Mouse (Mus musculus): ENCODE data around the gene Fbxo41. TPM values are rescaled to one million over a fixed set of nuclear protein-coding genes. Genes with fewer than 3 reads are reported as not detected.
"Not testable (repeated sequence)": the region's sequence is repeated elsewhere in the genome, so short reads cannot be mapped to it uniquely, and the experiment has no call there.

Gene Fbxo41
- polyA plus RNA-seq, 1 experiment, result not detected

DNA sequence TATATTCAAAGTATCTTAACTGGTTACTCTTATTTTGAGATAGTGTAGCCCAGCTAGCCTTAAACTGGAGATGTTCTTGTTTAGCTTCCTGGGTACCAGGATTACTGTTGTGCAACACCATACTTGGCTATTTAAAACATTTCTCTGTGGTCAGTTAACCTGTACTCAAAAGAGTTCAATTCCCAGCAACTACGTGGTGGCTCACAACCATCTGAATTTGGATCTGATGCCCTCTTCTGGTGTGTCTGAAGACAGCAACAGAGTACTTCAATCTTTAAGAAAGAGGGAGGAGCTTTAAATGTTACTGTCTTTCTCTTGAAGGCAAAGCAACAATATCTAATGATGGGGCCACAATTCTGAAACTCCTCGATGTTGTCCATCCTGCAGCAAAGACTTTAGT, 43.2 kb downstream of the Fbxo41 start:
- no peaks in the 10 kb centered on the region for H3K27me3 ChIP-seq (ENCODE audit: control insufficient read depth)
- H3K4me1 ChIP-seq (ENCODE audit: control insufficient read depth), result peaks cover 25% of the 10 kb centered on the region
- no peak for TF ChIP-seq GATA1 (IDR thresholded peaks at IDR 0.05; ENCODE audit: low read length)
- no peak for TF ChIP-seq TAL1 (IDR thresholded peaks at IDR 0.05; ENCODE audit: low read length)
- peaks cover 95% of the 10 kb centered on the region for H3K36me3 ChIP-seq (ENCODE audit: control insufficient read depth)
- no peaks in the 10 kb centered on the region for H3K9me3 ChIP-seq (ENCODE audit: control insufficient read depth, low read length)
- no peak overlapping the region for H3K4me3 ChIP-seq (replicated peaks)

DNA sequence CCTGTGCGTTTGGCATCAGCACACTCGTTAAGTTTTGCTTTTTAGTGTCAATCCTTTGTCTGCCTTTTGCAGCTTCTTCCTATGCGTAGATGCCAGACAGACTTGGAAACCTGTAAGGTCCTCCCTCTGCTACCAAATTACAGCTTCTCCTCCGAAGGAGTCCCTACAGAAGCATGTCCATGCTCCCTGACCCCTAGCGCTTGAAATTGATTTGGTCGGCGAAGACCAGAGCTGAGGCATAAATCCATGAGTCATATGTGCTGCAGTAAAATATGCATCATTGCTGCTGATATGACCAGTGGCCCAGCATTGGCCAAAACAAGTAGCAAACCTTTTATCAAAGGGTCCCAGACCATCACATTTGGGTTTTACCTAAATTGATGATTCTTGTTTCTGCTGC, 50.0 kb downstream of the Fbxo41 start:
- peaks cover 53% of the 10 kb centered on the region for H3K36me3 ChIP-seq (ENCODE audit: control insufficient read depth)
- peaks cover 62% of the 10 kb centered on the region for H3K4me1 ChIP-seq (ENCODE audit: control insufficient read depth)
- TF ChIP-seq TAL1 (IDR thresholded peaks at IDR 0.05; ENCODE audit: low read length) (no peak), GATA1 (IDR thresholded peaks at IDR 0.05; ENCODE audit: low read length) (no peak; the same call in 1 of the 2 replicates)
- H3K9me3 ChIP-seq (ENCODE audit: control insufficient read depth, low read length), result no peaks in the 10 kb centered on the region
- no peaks in the 10 kb centered on the region for H3K27me3 ChIP-seq (ENCODE audit: control insufficient read depth)
- peak overlapping the region; percentile 96 for H3K4me3 ChIP-seq (replicated peaks)

DNA sequence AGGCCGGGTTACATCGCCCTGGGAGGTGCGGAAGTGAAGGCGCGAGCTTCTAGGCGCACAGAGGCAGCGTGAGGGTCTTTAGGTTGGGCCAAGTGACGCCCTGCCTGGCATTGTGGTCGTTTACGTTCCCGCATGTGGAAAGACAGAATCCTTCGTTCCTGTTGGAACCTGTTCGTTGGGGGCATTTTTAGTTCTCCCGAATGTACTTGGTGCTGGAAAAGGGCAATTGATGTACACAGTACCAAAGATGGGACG, 50.5 kb downstream of the Fbxo41 start:
- peak overlapping the region; percentile 96 for H3K4me3 ChIP-seq (replicated peaks)
- no peaks in the 10 kb centered on the region for H3K27me3 ChIP-seq (ENCODE audit: control insufficient read depth)
- TF ChIP-seq TAL1 (IDR thresholded peaks at IDR 0.05; ENCODE audit: low read length), result no peak
- no peak for TF ChIP-seq GATA1 (IDR thresholded peaks at IDR 0.05; ENCODE audit: low read length)
- no peaks in the 10 kb centered on the region for H3K9me3 ChIP-seq (ENCODE audit: control insufficient read depth, low read length)
- peaks cover 59% of the 10 kb centered on the region for H3K4me1 ChIP-seq (ENCODE audit: control insufficient read depth)
- H3K36me3 ChIP-seq (ENCODE audit: control insufficient read depth), result peaks cover 53% of the 10 kb centered on the region

DNA sequence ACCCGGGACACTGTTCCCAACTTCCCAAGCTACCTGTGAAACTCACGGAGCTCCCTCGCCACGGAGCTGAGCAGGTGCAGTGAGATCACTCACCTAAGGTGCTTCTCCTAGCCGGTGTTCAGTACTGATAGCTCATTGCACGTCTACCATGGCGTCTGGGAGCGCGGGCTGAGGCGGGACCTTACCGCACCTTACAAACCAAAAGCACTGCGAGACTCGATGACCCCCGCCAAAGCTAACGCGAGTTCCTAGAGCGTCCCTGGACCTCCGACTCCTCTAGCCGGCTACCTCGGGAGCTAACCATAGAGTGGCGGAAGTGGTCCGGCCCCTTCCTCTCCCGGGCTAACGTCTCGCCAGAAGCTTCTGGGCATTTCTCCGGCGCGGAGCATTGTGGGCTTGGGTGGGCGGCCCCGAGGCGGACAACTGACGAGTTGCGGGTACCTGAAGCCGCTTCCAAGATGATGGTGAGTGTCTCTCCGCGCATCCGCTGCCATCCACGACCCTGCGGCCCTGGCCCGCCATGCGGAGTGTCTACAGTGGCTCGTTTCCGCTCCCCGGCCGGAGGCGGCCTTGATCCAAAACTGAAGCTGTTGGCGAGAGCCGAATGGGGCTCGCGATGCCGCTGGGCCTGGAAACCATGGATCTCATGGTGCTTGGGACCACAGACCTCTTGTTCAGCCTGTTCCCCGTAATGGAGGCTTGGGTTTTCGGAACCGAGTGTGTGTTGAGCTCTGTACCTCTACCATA, 51.0 kb downstream of the Fbxo41 start, which contains the start of gene Pradc1:
Gene Pradc1 (minus strand): TSS at position 307 of the 747 bp plus-strand sequence.
- TF ChIP-seq TAL1 (IDR thresholded peaks at IDR 0.05; ENCODE audit: low read length), result no peak
- TF ChIP-seq GATA1 (IDR thresholded peaks at IDR 0.05; ENCODE audit: low read length), result no peak
- Histone ChIP-seq H3K4me3 (replicated peaks) (peak within 1 kb of the TSS; percentile 96), H3K9me3 (ENCODE audit: control insufficient read depth, low read length) (no peaks in the 10 kb centered on the region), H3K27me3 (ENCODE audit: control insufficient read depth) (no peaks in the 10 kb centered on the region), H3K4me1 (ENCODE audit: control insufficient read depth) (peaks cover 56% of the 10 kb centered on the region), H3K36me3 (ENCODE audit: control insufficient read depth) (peaks cover 53% of the 10 kb centered on the region)

DNA sequence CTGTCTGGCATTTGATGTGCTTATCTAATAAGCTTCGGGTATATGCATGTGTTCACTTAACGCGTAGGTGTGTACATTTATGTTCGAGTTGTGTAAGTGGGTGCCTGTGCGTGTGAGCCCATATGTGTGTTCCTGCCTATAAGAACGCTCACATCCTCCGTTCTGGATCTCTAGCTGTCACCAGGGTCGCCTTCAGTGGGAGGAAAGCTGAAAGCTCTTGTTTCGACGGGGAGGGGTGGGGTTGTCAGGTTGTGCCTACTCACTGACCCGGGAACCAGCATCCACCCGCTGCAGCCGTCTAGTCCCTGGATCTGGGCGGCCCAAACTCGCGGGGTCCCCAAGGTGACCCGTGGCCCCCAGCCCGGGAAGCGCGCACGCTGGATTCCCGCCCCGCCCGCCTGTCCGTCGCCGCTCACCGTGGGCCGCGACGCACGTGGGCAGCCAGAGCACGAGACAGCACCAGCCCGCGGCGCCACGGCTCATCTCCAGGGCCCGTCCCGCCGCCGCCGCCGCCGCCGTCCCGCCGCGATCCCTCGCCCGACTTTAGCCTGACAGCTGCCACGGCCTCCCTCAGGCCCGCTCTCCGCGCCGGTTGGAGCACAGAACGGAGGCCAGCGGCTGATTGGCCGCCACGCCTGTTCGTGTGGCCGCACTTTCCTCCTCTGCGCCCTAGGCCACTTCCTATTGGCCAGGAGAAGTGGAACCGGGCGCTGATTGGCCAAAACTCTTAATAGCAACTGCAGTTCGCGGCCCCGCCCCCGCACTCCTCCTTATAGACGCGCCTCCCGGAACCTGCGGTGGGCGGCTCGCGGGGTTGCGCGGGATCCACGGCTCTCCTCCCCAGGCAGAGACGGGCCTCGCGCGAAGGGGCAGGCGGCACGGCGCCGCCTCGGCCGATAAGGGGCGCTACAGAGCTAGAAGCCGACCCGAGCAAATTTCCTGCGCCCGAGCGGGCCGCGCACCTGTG, 51.8 kb downstream of the Fbxo41 start, which contains the start of gene Cct7:
Gene Cct7 (plus strand): TSS at position 818 of the 967 bp plus-strand sequence.
- no peak for TF ChIP-seq GATA1 (IDR thresholded peaks at IDR 0.05; ENCODE audit: low read length)
- Histone ChIP-seq H3K4me1 (ENCODE audit: control insufficient read depth) (peaks cover 47% of the 10 kb centered on the region), H3K9me3 (ENCODE audit: control insufficient read depth, low read length) (no peaks in the 10 kb centered on the region), H3K36me3 (ENCODE audit: control insufficient read depth) (peaks cover 54% of the 10 kb centered on the region), H3K4me3 (replicated peaks) (peak within 1 kb of the TSS; percentile 96), H3K27me3 (ENCODE audit: control insufficient read depth) (no peaks in the 10 kb centered on the region)

DNA sequence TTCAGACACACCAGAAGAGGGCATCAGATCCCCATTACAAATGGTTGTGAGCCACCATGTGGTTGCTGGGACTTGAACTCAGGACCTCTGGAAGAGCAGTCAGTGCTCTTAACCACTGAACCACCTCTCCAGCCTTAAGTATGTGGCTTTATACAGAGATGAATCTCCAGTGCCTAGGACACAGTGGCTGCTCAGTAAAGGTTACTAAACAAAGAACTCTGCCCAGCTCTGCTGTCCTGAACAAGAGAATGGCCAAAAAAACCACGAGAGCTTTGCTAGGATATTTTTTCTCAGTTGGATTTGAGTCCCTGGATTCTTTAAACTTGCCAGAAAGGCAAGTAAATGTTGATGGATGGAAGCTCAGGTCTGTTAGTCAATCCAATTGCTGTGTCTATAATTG, 52.7 kb downstream of the Fbxo41 start:
- Histone ChIP-seq H3K4me3 (replicated peaks) (peak overlapping the region; percentile 96), H3K36me3 (ENCODE audit: control insufficient read depth) (peaks cover 57% of the 10 kb centered on the region)

DNA sequence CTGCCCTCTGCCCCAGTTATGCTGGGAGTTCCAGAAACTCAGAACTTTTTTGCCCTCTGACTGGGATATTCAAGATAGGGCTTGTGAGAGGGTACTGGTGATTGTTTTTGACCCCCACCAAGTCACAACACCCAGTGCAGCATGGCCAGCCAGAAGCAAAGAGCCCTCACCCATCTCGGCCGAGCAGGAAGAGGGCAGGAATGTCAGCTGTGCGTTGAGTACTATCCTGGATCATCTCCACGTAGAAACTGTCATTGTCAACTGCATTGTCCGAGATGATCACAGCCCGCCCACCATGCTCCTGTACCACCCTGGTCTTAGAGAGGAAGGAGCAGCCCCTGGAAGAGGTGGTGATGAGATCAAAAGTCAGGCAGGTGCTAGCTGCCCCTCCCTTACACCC, 55.4 kb downstream of the Fbxo41 start:
- H3K4me1 ChIP-seq (ENCODE audit: control insufficient read depth), result peaks cover 16% of the 10 kb centered on the region
- H3K4me3 ChIP-seq (replicated peaks), result no peak overlapping the region
- no peaks in the 10 kb centered on the region for H3K9me3 ChIP-seq (ENCODE audit: control insufficient read depth, low read length)
- TF ChIP-seq TAL1 (IDR thresholded peaks at IDR 0.05; ENCODE audit: low read length) (no peak), GATA1 (IDR thresholded peaks at IDR 0.05; ENCODE audit: low read length) (no peak)
- H3K36me3 ChIP-seq (ENCODE audit: control insufficient read depth), result peaks cover 64% of the 10 kb centered on the region
- H3K27me3 ChIP-seq (ENCODE audit: control insufficient read depth), result no peaks in the 10 kb centered on the region

More for the DNA sequence above, 52.7 kb downstream of the Fbxo41 start:
- peaks cover 42% of the 10 kb centered on the region for H3K4me1 ChIP-seq (ENCODE audit: control insufficient read depth)
- H3K9me3 ChIP-seq (ENCODE audit: control insufficient read depth, low read length); H3K27me3 ChIP-seq (ENCODE audit: control insufficient read depth): not testable (repeated sequence)

DNA sequence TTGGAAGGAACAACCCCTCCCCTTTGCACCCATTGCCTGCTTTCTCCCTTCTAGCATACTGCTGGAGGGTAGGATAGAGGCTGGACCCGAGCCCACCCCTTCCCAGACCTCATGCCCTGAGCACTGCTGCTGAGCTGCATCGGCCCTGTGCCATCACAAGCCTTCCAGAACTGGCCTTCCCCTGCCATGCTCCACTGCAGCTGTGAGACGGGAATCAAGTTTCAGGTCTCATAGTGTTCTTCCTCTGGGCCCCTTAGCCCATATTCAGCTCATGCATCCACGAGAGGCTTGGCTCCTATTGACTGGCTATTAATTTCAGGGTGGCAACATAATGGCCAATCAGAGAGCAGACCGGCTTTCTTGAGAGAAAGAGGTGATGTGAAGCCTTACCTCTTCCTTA, 57.5 kb downstream of the Fbxo41 start:
- Histone ChIP-seq H3K4me3 (replicated peaks) (no peak overlapping the region), H3K27me3 (ENCODE audit: control insufficient read depth) (no peaks in the 10 kb centered on the region), H3K36me3 (ENCODE audit: control insufficient read depth) (peaks cover 84% of the 10 kb centered on the region), H3K9me3 (ENCODE audit: control insufficient read depth, low read length) (no peaks in the 10 kb centered on the region), H3K4me1 (ENCODE audit: control insufficient read depth) (peaks cover 6% of the 10 kb centered on the region)
- TF ChIP-seq TAL1 (IDR thresholded peaks at IDR 0.05; ENCODE audit: low read length) (no peak), GATA1 (IDR thresholded peaks at IDR 0.05; ENCODE audit: low read length) (no peak)

DNA sequence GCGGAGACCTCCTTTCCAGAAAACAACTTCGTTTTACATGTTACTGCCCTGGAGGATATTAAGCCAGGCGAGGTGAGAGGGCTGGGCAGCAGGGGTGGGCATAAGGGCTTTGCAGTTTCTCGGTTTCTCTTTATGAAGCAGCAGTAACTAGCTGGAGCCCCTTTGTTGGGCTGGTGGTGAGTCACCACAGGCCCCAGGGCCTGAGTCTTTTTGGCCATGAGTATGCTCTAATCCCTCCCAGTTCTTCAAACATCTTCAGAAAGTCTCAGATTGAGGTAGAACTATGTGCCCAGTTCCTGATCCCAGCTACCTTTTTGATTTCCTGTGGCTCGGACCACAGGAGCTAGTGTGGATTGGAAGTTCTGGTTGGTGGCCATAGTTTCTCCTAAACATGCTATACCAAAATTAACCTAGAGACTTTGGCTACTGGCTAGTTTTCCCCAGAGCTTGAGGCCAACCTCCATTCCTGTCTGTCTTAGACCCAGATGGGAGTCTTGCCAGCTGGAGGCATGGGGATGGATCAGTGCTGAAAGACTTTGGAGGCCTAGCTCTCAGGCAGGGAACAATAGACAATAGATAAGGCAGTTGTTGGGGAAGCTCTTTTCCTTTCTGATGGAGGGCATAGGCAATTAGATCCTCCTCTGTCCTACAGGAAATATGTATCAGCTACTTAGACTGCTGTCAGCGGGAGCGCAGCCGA, 58.4 kb downstream of the Fbxo41 start:
- Histone ChIP-seq H3K4me3 (replicated peaks) (no peak overlapping the region), H3K36me3 (ENCODE audit: control insufficient read depth) (peaks cover 91% of the 10 kb centered on the region), H3K27me3 (ENCODE audit: control insufficient read depth) (no peaks in the 10 kb centered on the region), H3K9me3 (ENCODE audit: control insufficient read depth, low read length) (no peaks in the 10 kb centered on the region), H3K4me1 (ENCODE audit: control insufficient read depth) (no peaks in the 10 kb centered on the region; the same call in 1 of the 2 replicates)
- TF ChIP-seq TAL1 (IDR thresholded peaks at IDR 0.05; ENCODE audit: low read length) (no peak), GATA1 (IDR thresholded peaks at IDR 0.05; ENCODE audit: low read length) (no peak)

Data from erythroblast, embryonic 14.5 days (primary cell).